Mouse (Mus musculus) hindbrain, embryonic 11.5 days (tissue): ENCODE measurements around the gene Gpn3. TPM values are rescaled to one million over a fixed set of nuclear protein-coding genes. Genes with fewer than 3 reads are reported as not detected.

Experiments used
- ATAC-seq: fragments of 200-750 bp; cut with Nextera tagmentation; 2 replicates; pipeline ENCODE4 v1.8.0; 2017; ENCODE audit warnings: mild to moderate bottlenecking, moderate TSS enrichment, moderate library complexity; ENCODE audit not compliant: low FRiP score
- DNase-seq: peaks from one replicate; pipeline ENCODE4 v3.0.0-alpha.2; 2015; ENCODE audit warnings: low spot score
- H3K27ac ChIP-seq: fragments of 300-500 bp; sonication (generic); 2 replicates; pipeline ENCODE4 v1.5.1; 2014; ENCODE audit warnings: mild to moderate bottlenecking, low read depth, low read length
- H3K27me3 ChIP-seq: fragments of 300-500 bp; sonication (generic); 2 replicates; pipeline ENCODE4 v1.6.1; 2014; ENCODE audit warnings: mild to moderate bottlenecking, low read length, moderate library complexity, mixed read lengths; ENCODE audit not compliant: control insufficient read depth, insufficient read depth
- H3K36me3 ChIP-seq: fragments of 300-500 bp; sonication (generic); 2 replicates; pipeline ENCODE4 v1.6.1; 2014; ENCODE audit warnings: mild to moderate bottlenecking, low read length, moderate library complexity, mixed read lengths; ENCODE audit not compliant: control insufficient read depth, insufficient read depth
- H3K4me1 ChIP-seq: fragments of 300-500 bp; sonication (generic); replicated peaks from 2 replicates; pipeline ENCODE4 v1.6.1; 2014; ENCODE audit warnings: low read length, mixed read lengths; ENCODE audit not compliant: control insufficient read depth, insufficient read depth
- H3K4me2 ChIP-seq: fragments of 300-500 bp; sonication (generic); replicated peaks from 2 replicates; pipeline ENCODE4 v1.6.1; 2014; ENCODE audit warnings: mild to moderate bottlenecking, low read depth, low read length
- H3K4me3 ChIP-seq: fragments of 300-500 bp; sonication (generic); 2 replicates; pipeline ENCODE4 v1.5.1; 2014; ENCODE audit warnings: low read depth, low read length
- H3K9ac ChIP-seq: fragments of 300-500 bp; sonication (generic); 2 replicates; pipeline ENCODE4 v1.6.1; 2014; ENCODE audit warnings: low read depth, low read length
- H3K9me3 ChIP-seq: fragments of 300-500 bp; sonication (generic); 2 replicates; pipeline ENCODE4 v1.6.1; 2016; ENCODE audit warnings: low read length; ENCODE audit not compliant: control insufficient read depth
- WGBS: fragments of 180-500 bp; shearing (Covaris S2); extraction: QIAGEN DNeasy Blood & Tissue Kit; methylation state at CpG from one replicate; pipeline ENCODE4 v1.1.7; 2014; 5-methylcytosine and 5-hydroxymethylcytosine counted together
- polyA plus RNA-seq: library from polyadenylated mRNA; unstranded; fragments of >200 nt; fragmentation: Nextera tagmentation; extraction: Ambion mirVana; gene quantifications from 2 replicates; pipeline ENCODE4 v1.2.1, GENCODE M21; 2014

The Gpn3 gene
- 63.5 and 68.1 TPM in 2 replicates for polyA plus RNA-seq

DNA sequence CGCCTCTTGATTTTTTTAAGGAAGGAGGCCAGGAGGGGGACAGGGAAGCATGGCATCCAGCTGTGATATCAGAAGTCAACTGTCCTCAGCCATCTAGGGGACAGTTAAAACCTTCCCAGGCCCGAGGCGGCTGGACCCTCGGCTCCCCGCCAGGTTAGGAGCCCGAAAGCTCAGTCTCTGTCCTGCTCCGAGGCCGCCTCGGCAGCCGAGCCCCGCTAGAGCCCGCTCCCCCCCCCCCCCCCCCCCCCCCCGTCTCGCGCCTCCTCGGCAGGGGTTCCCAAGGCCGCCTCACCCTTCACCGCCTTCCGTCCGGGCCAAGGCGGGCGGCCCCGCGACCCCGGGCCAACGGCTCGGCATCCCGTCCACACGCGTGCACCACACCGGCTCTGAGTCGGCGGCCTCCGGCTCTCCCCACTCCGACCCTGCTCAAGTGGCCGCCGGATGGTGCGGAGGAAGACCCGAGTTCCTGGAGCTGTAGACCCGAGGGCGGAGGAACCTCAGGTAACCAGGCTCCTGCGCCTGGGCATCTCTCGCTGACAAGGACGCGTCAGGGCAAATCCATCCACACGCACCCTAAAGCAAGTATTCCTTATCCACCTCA lies at the start of gene Gpn3:
Gene Gpn3, plus strand, starts transcription at position 286 of the 601 bp plus-strand sequence.
- peak within 1 kb of the TSS; percentile 70 for H3K4me3 ChIP-seq
- 0% methylated on average over 31 of the region's 46 CpGs for WGBS
- peak within 1 kb of the TSS; percentile 56 for H3K4me2 ChIP-seq
- H3K27ac ChIP-seq: peak within 1 kb of the TSS; percentile 95
- no peaks in the 10 kb centered on the region; the same call in 1 of the 2 replicates for H3K4me1 ChIP-seq
- H3K27me3 ChIP-seq: no peaks in the 10 kb centered on the region
- DNase-seq: no peak
- peak; percentile 86 for ATAC-seq
- H3K36me3 ChIP-seq: peaks cover 11% of the 10 kb centered on the region; the same call in 1 of the 2 replicates
- H3K9me3 ChIP-seq: no peaks in the 10 kb centered on the region
- peak within 1 kb of the TSS; percentile 68 for H3K9ac ChIP-seq

DNA sequence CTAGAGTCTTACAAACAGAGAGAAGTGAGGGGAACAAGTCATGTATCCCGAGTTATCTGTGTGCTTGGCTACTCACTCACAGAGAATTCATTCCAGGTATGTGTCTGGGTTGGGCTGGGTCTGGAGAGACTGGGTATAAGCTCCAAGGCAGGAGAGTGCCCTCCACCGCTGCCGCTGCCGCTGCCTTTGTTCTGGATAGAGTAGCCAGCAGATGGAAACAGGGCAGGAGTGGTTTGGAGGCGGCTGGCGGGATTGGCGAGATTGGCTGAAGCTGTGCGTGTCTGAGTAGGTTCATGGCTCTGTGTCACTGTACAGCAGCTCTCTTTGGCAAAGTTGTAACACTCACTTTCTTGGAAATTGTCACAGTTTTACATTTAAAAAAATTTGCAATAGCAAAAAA lies 48.2 kb upstream of the Gpn3 start:
- H3K36me3 ChIP-seq: no peaks in the 10 kb centered on the region

DNA sequence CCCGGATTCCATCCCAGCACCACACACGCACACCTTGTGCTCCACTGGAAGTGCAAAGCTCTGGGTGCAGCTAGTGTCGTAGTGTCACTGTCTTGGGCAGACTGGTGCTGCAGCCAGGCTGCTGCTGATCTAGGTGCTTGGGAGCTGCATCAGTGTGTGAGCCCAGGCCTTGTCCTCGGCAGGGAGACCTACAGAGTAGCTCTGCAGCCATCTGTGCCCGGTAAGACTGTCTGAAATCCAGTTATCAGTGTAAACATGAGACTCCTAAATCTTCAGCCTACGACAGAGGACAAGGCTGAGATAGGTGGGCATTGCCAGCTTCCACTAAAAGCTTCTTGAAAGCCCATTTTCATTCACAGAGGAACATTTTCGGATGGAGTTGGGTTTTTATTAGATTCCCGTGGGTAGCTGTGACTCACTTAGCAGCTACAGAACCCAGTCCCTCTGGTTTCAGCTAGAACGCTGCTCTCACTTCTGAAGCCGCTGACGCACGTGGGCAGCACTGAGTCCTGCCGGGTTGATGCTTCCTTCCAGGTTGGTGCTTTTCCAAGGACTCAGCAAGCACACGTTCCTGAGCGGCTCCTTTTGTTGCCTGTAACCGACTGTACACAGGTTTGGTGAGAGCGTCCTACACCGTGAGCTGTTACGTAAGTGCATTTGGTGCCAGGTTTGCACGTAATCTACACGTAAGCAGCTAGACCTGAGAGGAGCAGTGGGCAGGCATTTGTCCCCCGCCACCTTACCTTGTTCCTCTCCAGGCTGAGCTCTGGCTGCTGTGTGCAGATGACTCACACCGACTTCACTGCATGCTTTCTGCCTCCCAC lies 46.9 kb upstream of the Gpn3 start:
- no peak overlapping the region for H3K27ac ChIP-seq
- H3K4me3 ChIP-seq: no peak overlapping the region
- H3K9ac ChIP-seq: no peak overlapping the region
- H3K4me2 ChIP-seq: no peak overlapping the region
- ATAC-seq (no peak), DNase-seq (no peak)
- H3K9me3 ChIP-seq: no peaks in the 10 kb centered on the region
- no peaks in the 10 kb centered on the region for H3K36me3 ChIP-seq
- H3K4me1 ChIP-seq: no peaks in the 10 kb centered on the region
- H3K27me3 ChIP-seq: no peaks in the 10 kb centered on the region
- 91% methylated on average over 23 of the region's 23 CpGs for WGBS

More for the DNA sequence above, 48.2 kb upstream of the Gpn3 start:
- H3K4me3 ChIP-seq: no peak overlapping the region
- H3K27ac ChIP-seq: no peak overlapping the region
- no peaks in the 10 kb centered on the region for H3K4me1 ChIP-seq
- DNase-seq (peak; percentile 24), ATAC-seq (no peak)
- H3K9ac ChIP-seq: no peak overlapping the region
- H3K9me3 ChIP-seq: no peaks in the 10 kb centered on the region
- H3K4me2 ChIP-seq: no peak overlapping the region
- no peaks in the 10 kb centered on the region for H3K27me3 ChIP-seq
- WGBS: 70% methylated on average over 8 of the region's 8 CpGs

DNA sequence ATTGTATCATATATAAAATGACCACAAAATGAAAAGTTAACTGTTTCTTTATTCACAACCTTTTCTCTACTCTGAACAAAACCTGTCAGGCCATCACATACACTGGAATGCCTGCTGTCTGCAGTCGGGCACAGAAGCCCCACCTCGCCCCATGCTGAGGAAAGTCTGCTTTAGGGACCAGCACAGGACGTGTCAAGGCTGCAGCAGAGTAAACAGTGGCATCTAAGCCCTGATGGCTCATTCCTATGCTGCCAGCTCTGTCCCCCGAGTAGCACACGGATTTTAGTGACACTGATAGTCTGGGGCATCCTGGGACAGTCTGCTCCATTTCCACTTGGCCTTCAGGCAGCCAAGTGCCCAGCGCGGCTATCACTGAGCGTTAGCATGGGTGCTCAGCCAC lies 46.2 kb upstream of the Gpn3 start:
- Histone ChIP-seq H3K9me3 (no peaks in the 10 kb centered on the region), H3K4me3 (no peak overlapping the region), H3K27ac (no peak overlapping the region), H3K9ac (no peak overlapping the region), H3K27me3 (no peaks in the 10 kb centered on the region), H3K4me2 (no peak overlapping the region), H3K4me1 (no peaks in the 10 kb centered on the region), H3K36me3 (no peaks in the 10 kb centered on the region)
- DNase-seq (no peak), ATAC-seq (no peak)
- WGBS: 80% methylated on average over 8 of the region's 8 CpGs

DNA sequence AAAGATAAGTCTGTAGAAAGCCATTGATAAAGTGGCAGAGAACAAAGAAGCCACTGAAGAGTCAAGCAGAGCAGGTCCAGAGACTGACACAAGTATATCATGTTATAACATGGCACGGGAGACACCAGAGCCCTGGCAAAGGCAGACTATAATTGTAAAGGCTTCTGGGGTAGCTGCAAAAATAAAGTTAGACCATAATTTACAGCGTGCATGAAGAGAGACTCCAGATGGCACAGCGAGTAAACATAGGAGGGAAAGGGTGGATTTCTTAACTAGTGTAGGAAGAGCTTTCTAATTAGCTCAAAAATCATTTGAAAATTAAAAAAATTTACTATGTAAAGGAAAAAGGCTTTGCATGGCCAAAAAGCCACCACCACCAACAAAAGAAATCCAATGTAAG lies 44.4 kb upstream of the Gpn3 start:
- no peak overlapping the region for H3K4me3 ChIP-seq
- DNase-seq (no peak), ATAC-seq (no peak)
- H3K4me1 ChIP-seq: no peaks in the 10 kb centered on the region
- H3K27ac ChIP-seq: no peak overlapping the region
- H3K9me3 ChIP-seq: no peaks in the 10 kb centered on the region
- H3K9ac ChIP-seq: no peak overlapping the region
- WGBS: 97% methylated on average over 3 of the region's 3 CpGs
- no peaks in the 10 kb centered on the region for H3K27me3 ChIP-seq
- H3K4me2 ChIP-seq: no peak overlapping the region
- H3K36me3 ChIP-seq: no peaks in the 10 kb centered on the region

DNA sequence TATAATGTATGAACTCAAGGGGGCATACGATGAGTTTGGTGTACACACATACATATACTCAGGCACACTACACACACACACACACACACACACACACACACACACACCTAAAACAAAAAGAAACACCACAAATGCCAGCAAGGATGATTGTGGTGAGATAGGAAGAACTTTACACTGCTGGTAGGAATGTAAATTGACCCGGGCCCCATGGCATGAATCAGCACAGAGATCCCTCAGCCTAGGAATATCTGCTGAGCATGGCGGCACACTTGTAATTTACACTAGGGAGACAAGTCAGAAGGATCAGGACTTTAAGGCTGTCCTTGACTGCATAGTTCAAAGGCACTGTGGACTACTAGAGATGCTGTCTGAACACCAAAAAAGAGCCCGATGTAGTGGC lies 41.4 kb upstream of the Gpn3 start:
- Histone ChIP-seq H3K9ac (no peak overlapping the region), H3K36me3 (no peaks in the 10 kb centered on the region), H3K4me3 (no peak overlapping the region), H3K27ac (no peak overlapping the region), H3K27me3 (no peaks in the 10 kb centered on the region), H3K4me2 (no peak overlapping the region), H3K9me3 (no peaks in the 10 kb centered on the region), H3K4me1 (no peaks in the 10 kb centered on the region)
- DNase-seq: no peak
- ATAC-seq: no peak
- 87% methylated on average over 4 of the region's 4 CpGs for WGBS

DNA sequence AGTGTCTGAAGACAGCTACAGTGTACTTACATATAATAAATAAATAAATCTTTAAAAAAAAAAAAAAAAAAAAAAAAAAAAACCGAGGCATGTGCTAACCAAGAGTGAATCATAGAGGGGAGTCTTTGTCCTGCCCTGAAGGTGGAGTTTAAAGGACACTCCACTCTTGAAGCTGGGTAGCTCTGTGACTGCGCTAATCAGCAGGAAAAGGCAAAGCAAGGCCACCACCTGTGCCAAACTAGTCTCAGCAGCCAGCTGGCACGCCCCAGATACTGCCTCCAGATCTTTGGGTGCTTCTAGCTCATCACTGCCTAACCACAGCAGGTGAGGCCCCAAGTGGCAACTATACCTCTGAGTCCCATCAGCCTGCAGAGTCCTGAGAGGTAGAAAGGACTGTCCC lies 37.0 kb upstream of the Gpn3 start:
- ATAC-seq: no peak
- no peak overlapping the region for H3K4me2 ChIP-seq
- H3K27me3 ChIP-seq: no peaks in the 10 kb centered on the region
- H3K4me1 ChIP-seq: no peaks in the 10 kb centered on the region
- no peaks in the 10 kb centered on the region for H3K9me3 ChIP-seq
- no peak overlapping the region for H3K4me3 ChIP-seq
- H3K36me3 ChIP-seq: no peaks in the 10 kb centered on the region
- H3K9ac ChIP-seq: no peak overlapping the region
- no peak overlapping the region for H3K27ac ChIP-seq
- WGBS: 72% methylated on average over 3 of the region's 3 CpGs
- DNase-seq: no peak

DNA sequence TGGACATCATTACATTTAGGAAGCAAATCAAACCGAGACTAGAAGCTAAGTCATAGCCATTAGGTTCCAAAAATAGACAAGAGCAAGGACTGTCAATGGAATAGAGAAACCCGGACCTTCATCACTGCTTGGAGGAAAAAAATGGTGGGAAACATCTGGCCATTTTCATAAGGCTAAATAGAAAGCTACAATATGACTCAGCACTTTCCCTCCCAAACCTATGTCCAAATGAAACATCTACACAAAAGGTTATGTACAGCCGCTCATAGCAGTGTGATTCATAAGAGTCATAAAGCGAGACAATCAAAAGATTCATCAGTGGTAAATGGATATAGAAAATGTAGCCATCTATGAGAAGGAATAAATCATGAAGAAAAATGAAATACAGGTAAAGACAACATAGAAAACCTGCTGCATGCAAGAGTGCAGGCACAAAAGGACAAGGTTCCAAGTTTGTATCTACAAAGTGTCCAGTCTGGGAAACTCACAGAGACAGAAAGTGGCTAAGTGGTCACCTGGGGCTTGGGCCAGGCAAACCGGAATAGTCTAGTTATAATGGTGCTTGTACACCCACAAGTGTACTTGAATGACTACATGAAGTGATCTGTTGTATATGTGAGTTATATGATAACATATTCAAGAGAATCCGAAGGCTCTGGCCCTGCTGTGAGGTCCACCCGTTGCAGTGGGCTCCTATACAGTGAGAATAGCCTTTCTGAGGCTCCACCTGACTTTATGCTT lies 35.0 kb upstream of the Gpn3 start:
- Histone ChIP-seq H3K27ac (no peak overlapping the region), H3K9ac (no peak overlapping the region), H3K9me3 (no peaks in the 10 kb centered on the region), H3K27me3 (no peaks in the 10 kb centered on the region), H3K4me1 (no peaks in the 10 kb centered on the region), H3K4me2 (no peak overlapping the region), H3K4me3 (no peak overlapping the region), H3K36me3 (no peaks in the 10 kb centered on the region)
- DNase-seq: no peak
- WGBS: 89% methylated on average over 7 of the region's 7 CpGs
- no peak for ATAC-seq
